Mouse (Mus musculus): Measurements from ENCODE around the gene Kcnn3. TPM values are rescaled to one million over a fixed set of nuclear protein-coding genes. Genes with fewer than 3 reads are reported as not detected.
A peak's percentile ranks its signal among the peaks of the same experiment; 100 is the strongest.

Gene Kcnn3
- total RNA-seq, 1 experiment = 0.13 TPM

- DNase-seq (ENCODE audit: low read depth, low spot score) = no peak
- Histone ChIP-seq H3K9ac (ENCODE audit: insufficient read depth, low read depth, low read length, poor library complexity, severe bottlenecking) (no peak overlapping the region), H3K36me3 (ENCODE audit: control insufficient read depth, insufficient read depth, low read length, poor library complexity, severe bottlenecking) (no peaks in the 10 kb centered on the region), H3K27ac (ENCODE audit: insufficient read depth, low read depth, low read length, poor library complexity, severe bottlenecking) (no peak overlapping the region), H3K4me3 (ENCODE audit: insufficient read depth in 1 of 2, low read depth in 1 of 2, low read length in 2 of 2, poor library complexity in 1 of 2, severe bottlenecking in 1 of 2) (no peak overlapping the region), H3K4me1 (ENCODE audit: control insufficient read depth in 2 of 2, insufficient read depth in 2 of 2, low read length in 2 of 2, poor library complexity in 1 of 2) (peaks cover 0 to 4% of the 10 kb centered on the region in 2 experiments; a peak in 1 of 4 replicates), H3K9me3 (ENCODE audit: control insufficient read depth, insufficient read depth, low read depth, low read length) (no peaks in the 10 kb centered on the region)
- TF ChIP-seq HCFC1 (IDR thresholded peaks at IDR 0.05; ENCODE audit: borderline replicate concordance, insufficient read depth, low read length) (no peak), MAFK (IDR thresholded peaks at IDR 0.05; ENCODE audit: insufficient read depth, low read depth, low read length) (no peak), ZNF384 (IDR thresholded peaks at IDR 0.05; ENCODE audit: low read depth, low read length) (no peak), ZC3H11A (IDR thresholded peaks at IDR 0.05; ENCODE audit: borderline replicate concordance, low read depth, low read length) (no peak), CHD2 (IDR thresholded peaks at IDR 0.05; ENCODE audit: low read depth, low read length) (no peak)
- in situ Hi-C loops (cut with MboI; ENCODE audit: low sequenced_read_pairs in 2 of 2, unreplicated experiment in 2 of 2) = no loop called here
Observed at GRCm38 (mm10) chr3:89598361-89598760, 78.4 kb downstream of the Kcnn3 start.

GRCm38 (mm10) chr3:89598967-89599366 lies 79.0 kb downstream of the Kcnn3 start:
- no peak overlapping the region for H3K4me3 ChIP-seq (ENCODE audit: insufficient read depth in 1 of 2, low read depth in 1 of 2, low read length in 2 of 2, poor library complexity in 1 of 2, severe bottlenecking in 1 of 2)
- H3K9me3 ChIP-seq (ENCODE audit: control insufficient read depth, insufficient read depth, low read depth, low read length) = no peaks in the 10 kb centered on the region
- no peak for TF ChIP-seq HCFC1 (IDR thresholded peaks at IDR 0.05; ENCODE audit: borderline replicate concordance, insufficient read depth, low read length)
- TF ChIP-seq CHD2 (IDR thresholded peaks at IDR 0.05; ENCODE audit: low read depth, low read length) = no peak
- TF ChIP-seq ZC3H11A (IDR thresholded peaks at IDR 0.05; ENCODE audit: borderline replicate concordance, low read depth, low read length) = 0 out of 2 replicates have a peak, but pooled peaks have one; percentile 2
- TF ChIP-seq MAFK (IDR thresholded peaks at IDR 0.05; ENCODE audit: insufficient read depth, low read depth, low read length) = no peak
- no peak for TF ChIP-seq ZNF384 (IDR thresholded peaks at IDR 0.05; ENCODE audit: low read depth, low read length)
- no peaks in the 10 kb centered on the region for H3K36me3 ChIP-seq (ENCODE audit: control insufficient read depth, insufficient read depth, low read length, poor library complexity, severe bottlenecking)
- no peak for DNase-seq (ENCODE audit: low read depth, low spot score)
- no peak overlapping the region for H3K9ac ChIP-seq (ENCODE audit: insufficient read depth, low read depth, low read length, poor library complexity, severe bottlenecking)
- no peak overlapping the region for H3K27ac ChIP-seq (ENCODE audit: insufficient read depth, low read depth, low read length, poor library complexity, severe bottlenecking)
- in situ Hi-C loops (cut with MboI; ENCODE audit: low sequenced_read_pairs in 2 of 2, unreplicated experiment in 2 of 2) = no loop called here
- peaks cover 0 to 4% of the 10 kb centered on the region in 2 experiments; a peak in 1 of 4 replicates for H3K4me1 ChIP-seq (ENCODE audit: control insufficient read depth in 2 of 2, insufficient read depth in 2 of 2, low read length in 2 of 2, poor library complexity in 1 of 2)

- H3K27ac ChIP-seq (ENCODE audit: insufficient read depth, low read depth, low read length, poor library complexity, severe bottlenecking) = no peak overlapping the region
Observed at GRCm38 (mm10) chr3:89601060-89601459, 81.1 kb downstream of the Kcnn3 start.

GRCm38 (mm10) chr3:89603300-89603699 lies 83.3 kb downstream of the Kcnn3 start:
- H3K27ac ChIP-seq (ENCODE audit: insufficient read depth, low read depth, low read length, poor library complexity, severe bottlenecking) = no peak overlapping the region
- TF ChIP-seq CHD2 (IDR thresholded peaks at IDR 0.05; ENCODE audit: low read depth, low read length) (no peak), MAFK (IDR thresholded peaks at IDR 0.05; ENCODE audit: insufficient read depth, low read depth, low read length) (no peak), ZC3H11A (IDR thresholded peaks at IDR 0.05; ENCODE audit: borderline replicate concordance, low read depth, low read length) (no peak), HCFC1 (IDR thresholded peaks at IDR 0.05; ENCODE audit: borderline replicate concordance, insufficient read depth, low read length) (no peak)
- H3K9me3 ChIP-seq (ENCODE audit: control insufficient read depth, insufficient read depth, low read depth, low read length) = no peaks in the 10 kb centered on the region
- in situ Hi-C loops (cut with MboI; ENCODE audit: low sequenced_read_pairs in 2 of 2, unreplicated experiment in 2 of 2) = no loop called here
- H3K4me1 ChIP-seq (ENCODE audit: control insufficient read depth in 2 of 2, insufficient read depth in 2 of 2, low read length in 2 of 2, poor library complexity in 1 of 2) = peaks cover 0 to 3% of the 10 kb centered on the region in 2 experiments; a peak in 1 of 4 replicates
- no peaks in the 10 kb centered on the region for H3K36me3 ChIP-seq (ENCODE audit: control insufficient read depth, insufficient read depth, low read length, poor library complexity, severe bottlenecking)
- H3K9ac ChIP-seq (ENCODE audit: insufficient read depth, low read depth, low read length, poor library complexity, severe bottlenecking) = no peak overlapping the region
- no peak for DNase-seq (ENCODE audit: low read depth, low spot score)
- no peak overlapping the region for H3K4me3 ChIP-seq (ENCODE audit: insufficient read depth in 1 of 2, low read depth in 1 of 2, low read length in 2 of 2, poor library complexity in 1 of 2, severe bottlenecking in 1 of 2)

More at GRCm38 (mm10) chr3:89601060-89601459, 81.1 kb downstream of the Kcnn3 start:
- DNase-seq (ENCODE audit: low read depth, low spot score) = no peak
- no peaks in the 10 kb centered on the region for H3K9me3 ChIP-seq (ENCODE audit: control insufficient read depth, insufficient read depth, low read depth, low read length)
- H3K36me3 ChIP-seq (ENCODE audit: control insufficient read depth, insufficient read depth, low read length, poor library complexity, severe bottlenecking) = no peaks in the 10 kb centered on the region
- in situ Hi-C loops (cut with MboI; ENCODE audit: low sequenced_read_pairs in 2 of 2, unreplicated experiment in 2 of 2) = no loop called here
- no peak overlapping the region for H3K4me3 ChIP-seq (ENCODE audit: insufficient read depth in 1 of 2, low read depth in 1 of 2, low read length in 2 of 2, poor library complexity in 1 of 2, severe bottlenecking in 1 of 2)
- no peak for TF ChIP-seq HCFC1 (IDR thresholded peaks at IDR 0.05; ENCODE audit: borderline replicate concordance, insufficient read depth, low read length)
- TF ChIP-seq ZNF384 (IDR thresholded peaks at IDR 0.05; ENCODE audit: low read depth, low read length) = no peak
- TF ChIP-seq MAFK (IDR thresholded peaks at IDR 0.05; ENCODE audit: insufficient read depth, low read depth, low read length) = no peak
- no peak for TF ChIP-seq CHD2 (IDR thresholded peaks at IDR 0.05; ENCODE audit: low read depth, low read length)
- TF ChIP-seq ZC3H11A (IDR thresholded peaks at IDR 0.05; ENCODE audit: borderline replicate concordance, low read depth, low read length) = no peak
- no peaks in the 10 kb centered on the region for H3K4me1 ChIP-seq (ENCODE audit: control insufficient read depth in 2 of 2, insufficient read depth in 2 of 2, low read length in 2 of 2, poor library complexity in 1 of 2)
- H3K9ac ChIP-seq (ENCODE audit: insufficient read depth, low read depth, low read length, poor library complexity, severe bottlenecking) = no peak overlapping the region

GRCm38 (mm10) chr3:89605235-89605634 lies 85.3 kb downstream of the Kcnn3 start:
- TF ChIP-seq ZC3H11A (IDR thresholded peaks at IDR 0.05; ENCODE audit: borderline replicate concordance, low read depth, low read length) = no peak
- TF ChIP-seq ZNF384 (IDR thresholded peaks at IDR 0.05; ENCODE audit: low read depth, low read length) = no peak
- no peak for TF ChIP-seq CHD2 (IDR thresholded peaks at IDR 0.05; ENCODE audit: low read depth, low read length)
- TF ChIP-seq MAFK (IDR thresholded peaks at IDR 0.05; ENCODE audit: insufficient read depth, low read depth, low read length) = no peak
- TF ChIP-seq HCFC1 (IDR thresholded peaks at IDR 0.05; ENCODE audit: borderline replicate concordance, insufficient read depth, low read length) = no peak
- Histone ChIP-seq H3K36me3 (ENCODE audit: control insufficient read depth, insufficient read depth, low read length, poor library complexity, severe bottlenecking) (no peaks in the 10 kb centered on the region), H3K4me1 (ENCODE audit: control insufficient read depth in 2 of 2, insufficient read depth in 2 of 2, low read length in 2 of 2, poor library complexity in 1 of 2) (peaks cover 0 to 3% of the 10 kb centered on the region in 2 experiments; a peak in 1 of 4 replicates), H3K27ac (ENCODE audit: insufficient read depth, low read depth, low read length, poor library complexity, severe bottlenecking) (no peak overlapping the region), H3K9ac (ENCODE audit: insufficient read depth, low read depth, low read length, poor library complexity, severe bottlenecking) (no peak overlapping the region), H3K9me3 (ENCODE audit: control insufficient read depth, insufficient read depth, low read depth, low read length) (no peaks in the 10 kb centered on the region), H3K4me3 (ENCODE audit: insufficient read depth in 1 of 2, low read depth in 1 of 2, low read length in 2 of 2, poor library complexity in 1 of 2, severe bottlenecking in 1 of 2) (no peak overlapping the region)
- no peak for DNase-seq (ENCODE audit: low read depth, low spot score)
- in situ Hi-C loops (cut with MboI; ENCODE audit: low sequenced_read_pairs in 2 of 2, unreplicated experiment in 2 of 2) = no loop called here
